Mouse (Mus musculus) midbrain, embryonic 12.5 days (tissue): ENCODE measurements around the gene Aqp11. TPM values are rescaled to one million over a fixed set of nuclear protein-coding genes. Genes with fewer than 3 reads are reported as not detected.
A peak's percentile ranks its signal among the peaks of the same experiment; 100 is the strongest.

ENCODE experiments used
- ATAC-seq: fragments of 200-750 bp; cut with Nextera tagmentation; 2 replicates; pipeline ENCODE4 v1.8.0; 2017; ENCODE audit warnings: low read depth, moderate TSS enrichment, moderate library complexity; ENCODE audit not compliant: low FRiP score
- H3K27ac ChIP-seq: fragments of 300-500 bp; sonication (generic); replicated peaks from 2 replicates; pipeline ENCODE4 v1.5.1; 2016; ENCODE audit warnings: mild to moderate bottlenecking
- H3K27me3 ChIP-seq: fragments of 300-500 bp; sonication (generic); 2 replicates; pipeline ENCODE4 v1.6.1; 2016; ENCODE audit warnings: mild to moderate bottlenecking
- H3K36me3 ChIP-seq: fragments of 300-500 bp; sonication (generic); 2 replicates; pipeline ENCODE4 v1.6.1; 2016
- H3K4me1 ChIP-seq: fragments of 300-500 bp; sonication (generic); 2 replicates; pipeline ENCODE4 v1.6.1; 2016
- H3K4me2 ChIP-seq: fragments of 300-500 bp; sonication (generic); replicated peaks from 2 replicates; pipeline ENCODE4 v1.6.1; 2016; ENCODE audit warnings: mild to moderate bottlenecking, moderate library complexity
- H3K4me3 ChIP-seq: fragments of 300-500 bp; sonication (generic); 2 replicates; pipeline ENCODE4 v1.5.1; 2016; ENCODE audit warnings: mild to moderate bottlenecking
- H3K9ac ChIP-seq: fragments of 300-500 bp; sonication (generic); replicated peaks from 2 replicates; pipeline ENCODE4 v1.6.1; 2016; ENCODE audit warnings: mild to moderate bottlenecking, moderate library complexity
- H3K9me3 ChIP-seq: fragments of 300-500 bp; sonication (generic); 2 replicates; pipeline ENCODE4 v1.6.1; 2016; ENCODE audit warnings: mild to moderate bottlenecking
- WGBS: fragments of 180-500 bp; shearing (Covaris S2); methylation state at CpG from one replicate; pipeline ENCODE4 v1.1.7; 2016; 5-methylcytosine and 5-hydroxymethylcytosine counted together
- polyA plus RNA-seq: library from polyadenylated mRNA; unstranded; fragments of >200 nt; fragmentation: Nextera tagmentation; extraction: Ambion mirVana; gene quantifications from 2 replicates; pipeline ENCODE4 v1.2.1, GENCODE M21; 2016

Gene Aqp11
- polyA plus RNA-seq, 1 experiment from 2014 or later, result 5.7 TPM

GRCm38 (mm10) chr7:97740948-97741347, 2.9 kb upstream of the Aqp11 start:
- ATAC-seq, result no peak
- no peaks in the 10 kb centered on the region for H3K36me3 ChIP-seq
- H3K27ac ChIP-seq, result no peak overlapping the region
- H3K9ac ChIP-seq, result no peak overlapping the region
- H3K4me1 ChIP-seq, result peaks cover 14% of the 10 kb centered on the region
- 40% methylated on average over 10 of the region's 10 CpGs for WGBS
- peaks cover 9% of the 10 kb centered on the region for H3K27me3 ChIP-seq
- no peak overlapping the region for H3K4me2 ChIP-seq
- H3K9me3 ChIP-seq, result no peaks in the 10 kb centered on the region
- H3K4me3 ChIP-seq, result no peak overlapping the region

- Histone ChIP-seq H3K27ac (no peak overlapping the region), H3K4me1 (peaks cover 14% of the 10 kb centered on the region), H3K4me2 (peak overlapping the region; percentile 89), H3K4me3 (peak overlapping the region; percentile 56), H3K9ac (peak overlapping the region; percentile 67), H3K36me3 (no peaks in the 10 kb centered on the region), H3K27me3 (peaks cover 10% of the 10 kb centered on the region), H3K9me3 (no peaks in the 10 kb centered on the region)
- ATAC-seq, result no peak
- 7% methylated on average over 12 of the region's 12 CpGs for WGBS
These were observed 842 bp downstream of the Aqp11 start for GRCm38 (mm10) chr7:97737256-97737637.

GRCm38 (mm10) chr7:97735886-97736420, 2.1 kb downstream of the Aqp11 start:
- ATAC-seq, result no peak
- H3K4me3 ChIP-seq, result no peak overlapping the region
- no peak overlapping the region for H3K9ac ChIP-seq
- WGBS, result 31% methylated on average over 4 of the region's 4 CpGs
- peaks cover 11% of the 10 kb centered on the region for H3K4me1 ChIP-seq
- H3K9me3 ChIP-seq, result no peaks in the 10 kb centered on the region
- no peak overlapping the region for H3K4me2 ChIP-seq
- H3K27ac ChIP-seq, result no peak overlapping the region
- no peaks in the 10 kb centered on the region for H3K36me3 ChIP-seq
- peaks cover 10% of the 10 kb centered on the region for H3K27me3 ChIP-seq

GRCm38 (mm10) chr7:97735021-97735420, 3.1 kb downstream of the Aqp11 start:
- H3K27me3 ChIP-seq, result peaks cover 10% of the 10 kb centered on the region
- H3K4me2 ChIP-seq, result no peak overlapping the region
- H3K36me3 ChIP-seq, result no peaks in the 10 kb centered on the region
- no peak overlapping the region for H3K4me3 ChIP-seq
- WGBS, result 85% methylated on average over 8 of the region's 8 CpGs
- no peak overlapping the region for H3K9ac ChIP-seq
- H3K4me1 ChIP-seq, result peaks cover 11% of the 10 kb centered on the region
- H3K9me3 ChIP-seq, result no peaks in the 10 kb centered on the region
- no peak overlapping the region for H3K27ac ChIP-seq
- no peak for ATAC-seq

- Histone ChIP-seq H3K9ac (no peak overlapping the region), H3K9me3 (no peaks in the 10 kb centered on the region), H3K4me1 (peaks cover 21% of the 10 kb centered on the region), H3K27ac (no peak overlapping the region), H3K4me3 (no peak overlapping the region), H3K4me2 (no peak overlapping the region), H3K27me3 (peaks cover 10% of the 10 kb centered on the region), H3K36me3 (no peaks in the 10 kb centered on the region)
- WGBS, result 92% methylated on average over 5 of the region's 5 CpGs
- no peak for ATAC-seq
These were observed 4.5 kb downstream of the Aqp11 start for GRCm38 (mm10) chr7:97733606-97734005.

GRCm38 (mm10) chr7:97730427-97730826, 7.7 kb downstream of the Aqp11 start:
- Histone ChIP-seq H3K4me3 (no peak overlapping the region), H3K9me3 (no peaks in the 10 kb centered on the region), H3K36me3 (0 out of 2 replicates have a peak, but pooled peaks cover 10% of the 10 kb centered on the region), H3K9ac (no peak overlapping the region), H3K4me1 (peaks cover 15% of the 10 kb centered on the region), H3K27ac (no peak overlapping the region), H3K4me2 (no peak overlapping the region), H3K27me3 (0 out of 2 replicates have a peak, but pooled peaks cover 3% of the 10 kb centered on the region)
- 26% methylated on average over 3 of the region's 3 CpGs for WGBS
- no peak for ATAC-seq

- no peaks in the 10 kb centered on the region for H3K9me3 ChIP-seq
- no peak for ATAC-seq
- peak overlapping the region; percentile 31; the same call in 1 of the 2 replicates for H3K9ac ChIP-seq
- 32% methylated on average over 14 of the region's 14 CpGs for WGBS
- no peak overlapping the region for H3K27ac ChIP-seq
- H3K27me3 ChIP-seq, result no peaks in the 10 kb centered on the region
- H3K4me1 ChIP-seq, result peaks cover 15% of the 10 kb centered on the region
- 0 out of 2 replicates have a peak, but pooled peaks cover 12% of the 10 kb centered on the region for H3K36me3 ChIP-seq
- H3K4me3 ChIP-seq, result no peak overlapping the region
- no peak overlapping the region for H3K4me2 ChIP-seq
These were observed 9.1 kb downstream of the Aqp11 start for GRCm38 (mm10) chr7:97728666-97729614.

GRCm38 (mm10) chr7:97726778-97727177, 11.3 kb downstream of the Aqp11 start:
- H3K4me3 ChIP-seq, result no peak overlapping the region
- 69% methylated on average over 7 of the region's 7 CpGs for WGBS
- no peak for ATAC-seq
- no peaks in the 10 kb centered on the region for H3K9me3 ChIP-seq
- no peaks in the 10 kb centered on the region for H3K27me3 ChIP-seq
- H3K9ac ChIP-seq, result no peak overlapping the region
- H3K27ac ChIP-seq, result no peak overlapping the region
- H3K4me2 ChIP-seq, result no peak overlapping the region
- H3K4me1 ChIP-seq, result peaks cover 15% of the 10 kb centered on the region
- H3K36me3 ChIP-seq, result 0 out of 2 replicates have a peak, but pooled peaks cover 16% of the 10 kb centered on the region

GRCm38 (mm10) chr7:97726080-97726479, 12.0 kb downstream of the Aqp11 start:
- ATAC-seq, result no peak
- Histone ChIP-seq H3K9ac (no peak overlapping the region), H3K4me2 (no peak overlapping the region), H3K36me3 (peaks cover 18% of the 10 kb centered on the region; the same call in 1 of the 2 replicates), H3K9me3 (no peaks in the 10 kb centered on the region), H3K4me1 (peaks cover 15% of the 10 kb centered on the region), H3K27ac (no peak overlapping the region), H3K27me3 (no peaks in the 10 kb centered on the region), H3K4me3 (no peak overlapping the region)
- WGBS, result 82% methylated on average over 7 of the region's 7 CpGs

GRCm38 (mm10) chr7:97725401-97725800, 12.7 kb downstream of the Aqp11 start:
- 94% methylated on average over 6 of the region's 6 CpGs for WGBS
- H3K27me3 ChIP-seq, result no peaks in the 10 kb centered on the region
- no peak overlapping the region for H3K9ac ChIP-seq
- no peak overlapping the region for H3K4me2 ChIP-seq
- H3K4me1 ChIP-seq, result peaks cover 15% of the 10 kb centered on the region
- H3K9me3 ChIP-seq, result no peaks in the 10 kb centered on the region
- peaks cover 21% of the 10 kb centered on the region; the same call in 1 of the 2 replicates for H3K36me3 ChIP-seq
- no peak for ATAC-seq
- no peak overlapping the region for H3K4me3 ChIP-seq
- H3K27ac ChIP-seq, result no peak overlapping the region

- no peaks in the 10 kb centered on the region for H3K9me3 ChIP-seq
- H3K4me1 ChIP-seq, result peaks cover 8% of the 10 kb centered on the region
- H3K36me3 ChIP-seq, result peaks cover 30% of the 10 kb centered on the region
- H3K4me3 ChIP-seq, result no peak overlapping the region
- no peaks in the 10 kb centered on the region for H3K27me3 ChIP-seq
- no peak overlapping the region for H3K9ac ChIP-seq
- ATAC-seq, result no peak
- no peak overlapping the region for H3K27ac ChIP-seq
- no peak overlapping the region for H3K4me2 ChIP-seq
- WGBS, result 93% methylated on average over 11 of the region's 11 CpGs
These were observed 14.2 kb downstream of the Aqp11 start for GRCm38 (mm10) chr7:97723646-97724538.
